Mouse (Mus musculus) thymus, adult 18-20 months (tissue): Measurements from ENCODE around the gene Nudt14.

ENCODE experiments used
- DNase-seq, 2 experiments: peaks; one replicate each; pipeline ENCODE4 v3.0.0; 2022; ENCODE audit warnings: mixed read lengths in 2 of 2

Nudt14 gene

GRCm38 (mm10) chr12:112941776-112942713, at the start of gene Nudt14:
Nudt14 (minus strand) TSS chr12:112942124.
- DNase-seq, result peak; percentile 61 to 71

GRCm38 (mm10) chr12:112991444-112991843, 49.5 kb upstream of the Nudt14 start:
- DNase-seq, result no peak

- no peak for DNase-seq
Measured at GRCm38 (mm10) chr12:112990706-112991405, 48.9 kb upstream of the Nudt14 start.

- DNase-seq, result no peak
Measured at GRCm38 (mm10) chr12:112987877-112988276, 46.0 kb upstream of the Nudt14 start.

GRCm38 (mm10) chr12:112985346-112985745, 43.4 kb upstream of the Nudt14 start:
- no peak for DNase-seq

- DNase-seq, result no peak
Measured at GRCm38 (mm10) chr12:112982031-112982430, 40.1 kb upstream of the Nudt14 start.

- no peak for DNase-seq
Measured at GRCm38 (mm10) chr12:112977156-112977555, 35.2 kb upstream of the Nudt14 start.

GRCm38 (mm10) chr12:112976371-112977073, 34.6 kb upstream of the Nudt14 start, which contains the start of gene Btbd6:
Btbd6 (plus strand) TSS chr12:112976482.
- DNase-seq, result peak; percentile 83 to 87

GRCm38 (mm10) chr12:112974736-112975135, 32.8 kb upstream of the Nudt14 start:
- no peak for DNase-seq

GRCm38 (mm10) chr12:112969616-112970015, 27.7 kb upstream of the Nudt14 start:
- DNase-seq, result no peak

GRCm38 (mm10) chr12:112968943-112969342, 27.0 kb upstream of the Nudt14 start:
- DNase-seq, result no peak

GRCm38 (mm10) chr12:112965783-112966182, 23.9 kb upstream of the Nudt14 start:
- DNase-seq, result no peak

- no peak for DNase-seq
Measured at GRCm38 (mm10) chr12:112961872-112962271, 19.9 kb upstream of the Nudt14 start.

GRCm38 (mm10) chr12:112961428-112961827, 19.5 kb upstream of the Nudt14 start:
- DNase-seq, result no peak

GRCm38 (mm10) chr12:112959421-112959820, 17.5 kb upstream of the Nudt14 start:
- peak in 1 of 2 experiments; percentile 61 for DNase-seq

GRCm38 (mm10) chr12:112958303-112958702, 16.4 kb upstream of the Nudt14 start:
- DNase-seq, result no peak

- DNase-seq, result peak in 1 of 2 experiments; percentile 51
Measured at GRCm38 (mm10) chr12:112955800-112956199, 13.9 kb upstream of the Nudt14 start.

GRCm38 (mm10) chr12:112952926-112953565, 11.1 kb upstream of the Nudt14 start:
- no peak for DNase-seq

- DNase-seq, result no peak
Measured at GRCm38 (mm10) chr12:112952433-112952832, 10.5 kb upstream of the Nudt14 start.

- no peak for DNase-seq
Measured at GRCm38 (mm10) chr12:112951150-112951842, 9.4 kb upstream of the Nudt14 start.

GRCm38 (mm10) chr12:112950761-112951129, 8.8 kb upstream of the Nudt14 start:
- DNase-seq, result no peak
